Mouse (Mus musculus) spleen, adult 10 weeks (tissue): ENCODE data around the gene Cdk11b. TPM values are rescaled to one million over a fixed set of nuclear protein-coding genes. Genes with fewer than 3 reads are reported as not detected.

ENCODE experiments used
- polyA plus RNA-seq: library from polyadenylated mRNA; stranded (reverse); fragments of 350-450 nt; fragmentation: Illumina TruSeq; extraction: RNeasy Lipid Tissue Mini Kit (QIAGEN cat#74804); gene quantifications from one replicate; pipeline ENCODE4 v1.2.3, GENCODE M21; 2015; ENCODE audit warnings: low replicate concordance; ENCODE audit not compliant: insufficient read depth

Gene Cdk11b
- 181 TPM for polyA plus RNA-seq

GRCm38 (mm10) chr4:155624338-155625291 lies at the start of gene Cdk11b:
Gene Cdk11b (plus strand): TSS chr4:155624854.

GRCm38 (mm10) chr4:155601091-155601996 lies 23.3 kb upstream of the Cdk11b start, which contains the start of gene Slc35e2:
Gene Slc35e2 (plus strand): TSS chr4:155601416.

GRCm38 (mm10) chr4:155645308-155645707 lies 20.7 kb downstream of the Cdk11b start, which contains the start of gene Gm10563:
Gene Gm10563 (minus strand): TSS chr4:155645408.

GRCm38 (mm10) chr4:155653086-155653450 lies 28.4 kb downstream of the Cdk11b start, which contains the start of gene Mmp23:
Gene Mmp23 (minus strand): TSS chr4:155653384.

GRCm38 (mm10) chr4:155668689-155669597 lies 44.3 kb downstream of the Cdk11b start, which contains the start of gene Mib2:
Gene Mib2 (minus strand): TSS chr4:155669198.

GRCm38 (mm10) chr4:155694111-155694481 lies 69.4 kb downstream of the Cdk11b start, which contains the start of gene Fndc10:
Gene Fndc10 (plus strand): TSS chr4:155694342.

Other genes starting within 250 kb of the Cdk11b start
- gene Gabrd, start 226.7 kb upstream of the Cdk11b start, polyA plus RNA-seq, result 0.12 TPM
- gene Cfap74, start 215.7 kb upstream of the Cdk11b start, polyA plus RNA-seq, result 1.6 TPM
- gene Tmem52, start 155.7 kb upstream of the Cdk11b start, polyA plus RNA-seq, result not detected
- gene Gnb1, start 133.5 kb upstream of the Cdk11b start, polyA plus RNA-seq, result 295 TPM
- 93.5 TPM for gene Nadk, start 62.5 kb upstream of the Cdk11b start, polyA plus RNA-seq
- gene Slc35e2, start 23.4 kb upstream of the Cdk11b start, polyA plus RNA-seq, result 17.5 TPM
- gene Gm10563, start 20.6 kb downstream of the Cdk11b start, polyA plus RNA-seq, result not detected
- 16.7 TPM for gene Mmp23, start 28.5 kb downstream of the Cdk11b start, polyA plus RNA-seq
- gene Mib2, start 44.3 kb downstream of the Cdk11b start, polyA plus RNA-seq, result 9.6 TPM
- 2.5 TPM for gene Fndc10, start 69.5 kb downstream of the Cdk11b start, polyA plus RNA-seq
- gene Ssu72, start 79.9 kb downstream of the Cdk11b start, polyA plus RNA-seq, result 94.7 TPM
- gene Tmem240, start 109.9 kb downstream of the Cdk11b start, polyA plus RNA-seq, result 0.23 TPM
- gene Atad3a, start 136.2 kb downstream of the Cdk11b start, polyA plus RNA-seq, result 36.8 TPM
- 4.0 TPM for gene Vwa1, start 149.8 kb downstream of the Cdk11b start, polyA plus RNA-seq
- gene Tmem88b, start 161.0 kb downstream of the Cdk11b start, polyA plus RNA-seq, result 0.36 TPM
- gene Ankrd65, start 165.6 kb downstream of the Cdk11b start, polyA plus RNA-seq, result not detected
- 90.9 TPM for gene Mrpl20, start 178.0 kb downstream of the Cdk11b start, polyA plus RNA-seq
- gene Ccnl2, start 187.6 kb downstream of the Cdk11b start, polyA plus RNA-seq, result 184 TPM
- gene Aurkaip1, start 206.4 kb downstream of the Cdk11b start, polyA plus RNA-seq, result 43.8 TPM
- gene Mxra8, start 214.8 kb downstream of the Cdk11b start, polyA plus RNA-seq, result 84.4 TPM
- gene Dvl1, start 222.5 kb downstream of the Cdk11b start, polyA plus RNA-seq, result 13.7 TPM
- gene Tas1r3, start 238.5 kb downstream of the Cdk11b start, polyA plus RNA-seq, result 0.52 TPM
- gene Cptp, start 244.6 kb downstream of the Cdk11b start, polyA plus RNA-seq, result 5.6 TPM
- gene Ints11, start 244.7 kb downstream of the Cdk11b start, polyA plus RNA-seq, result 31.0 TPM